26 mouse cellular contexts compared by ENCODE assay signal in the genomic region with DNA sequence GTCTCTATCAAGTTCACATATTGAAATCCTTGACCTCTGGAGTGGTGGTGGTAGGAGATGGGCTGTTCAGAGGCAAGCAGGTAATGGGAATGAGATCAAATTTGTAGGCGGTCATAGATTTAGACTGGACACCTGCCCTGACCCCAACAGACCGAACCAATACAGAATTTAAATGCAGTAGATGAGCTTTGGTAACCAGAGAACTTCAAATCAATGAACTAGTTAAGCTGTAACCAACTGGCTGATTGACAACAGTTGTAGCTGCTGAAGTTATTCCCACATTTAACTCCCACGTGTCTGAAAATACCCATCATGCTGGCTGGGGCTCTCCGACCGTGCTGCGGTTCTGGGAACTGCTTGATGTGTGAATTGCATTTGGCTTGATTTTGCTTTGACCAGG.
"Had no signal": no experiment of that assay in that cellular context is flagged by ENCODE, and none has a peak within 500 bp of the region (broad histone marks: within the 10 kb centered on the region; RNA-seq: fewer than 3 reads in every experiment).

No protein-coding gene starts in this region.

- H3K36me3 ChIP-seq: embryonic facial prominence, embryonic 10.5 days; embryonic facial prominence, embryonic 12.5 days; embryonic facial prominence, embryonic 13.5 days; embryonic facial prominence, embryonic 15.5 days; forebrain, embryonic 10.5 days; forebrain, embryonic 12.5 days had no signal

- H3K4me1 ChIP-seq: embryonic facial prominence, embryonic 10.5 days; embryonic facial prominence, embryonic 12.5 days; embryonic facial prominence, embryonic 13.5 days; embryonic facial prominence, embryonic 15.5 days; forebrain, embryonic 10.5 days; forebrain, embryonic 12.5 days; forebrain, embryonic 13.5 days had no signal

- H3K4me3 ChIP-seq: embryonic facial prominence, embryonic 10.5 days; embryonic facial prominence, embryonic 12.5 days; embryonic facial prominence, embryonic 13.5 days; embryonic facial prominence, embryonic 15.5 days; erythroblast, embryonic 14.5 days; forebrain, embryonic 10.5 days; forebrain, embryonic 12.5 days; forebrain, embryonic 13.5 days; gastrocnemius, adult 2 months had no signal

- H3K27me3 ChIP-seq: embryonic facial prominence, embryonic 12.5 days; embryonic facial prominence, embryonic 13.5 days; embryonic facial prominence, embryonic 15.5 days; forebrain, embryonic 12.5 days; forebrain, embryonic 13.5 days had no signal

- H3K9me3 ChIP-seq: embryonic facial prominence, embryonic 10.5 days; embryonic facial prominence, embryonic 12.5 days; embryonic facial prominence, embryonic 13.5 days; embryonic facial prominence, embryonic 15.5 days; forebrain, embryonic 10.5 days; forebrain, embryonic 12.5 days; forebrain, embryonic 13.5 days had no signal

- H3K4me2 ChIP-seq: embryonic facial prominence, embryonic 12.5 days; embryonic facial prominence, embryonic 13.5 days; embryonic facial prominence, embryonic 15.5 days; forebrain, embryonic 12.5 days; forebrain, embryonic 13.5 days had no signal

- DNase-seq: cerebellum, adult 2 months; cerebellum, adult 8-10 months; cerebellum, adult 9-10 months; cerebellum, adult 9-11 months; cerebellum, postnatal 10 days; cerebellum, postnatal 14 days; cerebellum, postnatal 25 days; cerebellum, postnatal 36 days; embryo, embryonic 11 days; forebrain, postnatal 0 days; gastrocnemius, adult 2 months; gastrocnemius, postnatal 10 days; gastrocnemius, postnatal 14 days; gastrocnemius, postnatal 25 days; gastrocnemius, postnatal 36 days; heart, adult 18-20 months had no signal

- ATAC-seq: forebrain, embryonic 13.5 days; forebrain, embryonic 14.5 days; forebrain, embryonic 16.5 days; forebrain, postnatal 0 days had no signal

- H3K27ac ChIP-seq: embryonic facial prominence, embryonic 10.5 days; embryonic facial prominence, embryonic 12.5 days; embryonic facial prominence, embryonic 13.5 days; embryonic facial prominence, embryonic 15.5 days; forebrain, embryonic 10.5 days; forebrain, embryonic 12.5 days; forebrain, embryonic 13.5 days; gastrocnemius, adult 2 months had no signal

- H3K9ac ChIP-seq: embryonic facial prominence, embryonic 12.5 days; embryonic facial prominence, embryonic 13.5 days; embryonic facial prominence, embryonic 15.5 days; forebrain, embryonic 12.5 days; forebrain, embryonic 13.5 days; forebrain, postnatal 0 days had no signal
